Mouse (Mus musculus): ENCODE measurements at regions not wholly inside any gene's neighbourhood (a gene's known extent, or its start where the extent isn't known, plus 50 kb on each side); places are given as distances from the start of the nearest gene placed in this dataset.

DNA sequence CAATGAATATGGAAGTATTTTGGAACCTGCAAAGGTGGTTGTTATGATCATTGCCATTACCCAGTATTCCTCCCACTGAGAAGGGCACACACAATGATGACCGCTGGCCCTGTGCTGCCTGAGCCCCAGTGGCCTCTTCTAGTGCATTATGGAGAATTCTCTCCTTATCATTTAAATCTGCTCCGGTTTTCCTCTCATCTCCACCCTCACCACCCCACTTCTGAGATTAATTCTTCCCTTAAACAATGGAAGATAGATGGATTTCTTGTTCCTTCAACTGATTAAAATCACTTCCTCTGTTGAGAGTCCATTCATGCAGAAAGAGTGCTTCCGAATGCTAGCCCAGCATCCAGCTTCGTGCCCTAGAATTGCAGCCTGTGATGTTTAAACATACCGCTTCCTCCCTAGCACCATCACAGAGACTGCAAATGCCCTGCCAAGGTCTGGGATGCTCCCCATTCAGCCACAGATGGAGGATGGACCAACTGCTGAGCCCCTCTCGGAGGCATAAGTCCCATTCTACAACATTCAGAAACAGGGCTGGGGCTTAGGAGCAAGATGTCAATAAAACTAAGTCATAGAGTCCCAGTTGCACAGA is 155.4 kb upstream of the Wscd1 start:
- DNase-seq (ENCODE audit: low spot score) (no peak), ATAC-seq (ENCODE audit: extremely low read depth, insufficient number of reproducible peaks, low FRiP score, poor library complexity, severe bottlenecking) (no peak)
- no peak for TF ChIP-seq GATA1 (IDR thresholded peaks at IDR 0.05; ENCODE audit: borderline replicate concordance, low read length)
- no peak for TF ChIP-seq CTCF (IDR thresholded peaks at IDR 0.05; ENCODE audit: low read depth, low read length)
- TF ChIP-seq GATA2 (IDR thresholded peaks at IDR 0.05; ENCODE audit: borderline replicate concordance, low read depth, low read length) = no peak
- no peak for TF ChIP-seq POLR2AphosphoS5 (IDR thresholded peaks at IDR 0.05; ENCODE audit: insufficient replicate concordance, low read depth, low read length)
- no peak for TF ChIP-seq TAL1 (conservative IDR thresholded peaks at IDR 0.05; ENCODE audit: low read depth, low read length)
- peaks cover 43% of the 10 kb centered on the region for H3K9me3 ChIP-seq (replicated peaks)
- no peak overlapping the region for H3K4me3 ChIP-seq (ENCODE audit: low read depth, low read length)
- no peaks in the 10 kb centered on the region for H3K4me1 ChIP-seq (ENCODE audit: insufficient read depth, low read depth, low read length)
- H3K36me3 ChIP-seq (replicated peaks) = no peaks in the 10 kb centered on the region
- H3K27me3 ChIP-seq (ENCODE audit: insufficient read depth, low read length) = no peaks in the 10 kb centered on the region

DNA sequence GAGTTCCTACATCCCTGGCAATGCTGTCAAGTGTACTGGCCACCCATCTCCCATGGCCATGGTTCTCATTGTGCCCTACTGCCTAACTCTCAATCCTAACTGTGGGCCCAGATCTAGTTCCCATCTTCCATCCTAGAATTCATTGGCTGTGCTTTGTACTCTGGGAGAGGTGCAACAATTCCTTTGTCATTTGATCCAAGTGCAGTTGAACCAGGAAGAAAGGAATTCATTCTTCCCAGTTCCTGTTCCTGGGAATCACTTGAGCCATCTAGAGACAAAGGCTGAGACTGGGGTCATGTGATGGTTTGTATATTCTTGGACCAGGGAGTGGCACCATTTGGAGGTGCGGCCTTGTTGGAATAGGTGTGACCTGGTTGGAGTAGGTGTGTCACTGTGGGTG is 152.0 kb upstream of the Wscd1 start:
- Histone ChIP-seq H3K9me3 (replicated peaks) (peaks cover 47% of the 10 kb centered on the region), H3K27me3 (ENCODE audit: insufficient read depth, low read length) (no peaks in the 10 kb centered on the region), H3K36me3 (replicated peaks) (no peaks in the 10 kb centered on the region), H3K4me1 (ENCODE audit: insufficient read depth, low read depth, low read length) (no peaks in the 10 kb centered on the region), H3K4me3 (ENCODE audit: low read depth, low read length) (no peak overlapping the region)
- ATAC-seq (ENCODE audit: extremely low read depth, insufficient number of reproducible peaks, low FRiP score, poor library complexity, severe bottlenecking) (no peak), DNase-seq (ENCODE audit: low spot score) (no peak)
- TF ChIP-seq GATA2 (IDR thresholded peaks at IDR 0.05; ENCODE audit: borderline replicate concordance, low read depth, low read length) = no peak
- TF ChIP-seq GATA1 (IDR thresholded peaks at IDR 0.05; ENCODE audit: borderline replicate concordance, low read length) = no peak
- no peak for TF ChIP-seq TAL1 (conservative IDR thresholded peaks at IDR 0.05; ENCODE audit: low read depth, low read length)
- no peak for TF ChIP-seq POLR2AphosphoS5 (IDR thresholded peaks at IDR 0.05; ENCODE audit: insufficient replicate concordance, low read depth, low read length)
- no peak for TF ChIP-seq CTCF (IDR thresholded peaks at IDR 0.05; ENCODE audit: low read depth, low read length)

DNA sequence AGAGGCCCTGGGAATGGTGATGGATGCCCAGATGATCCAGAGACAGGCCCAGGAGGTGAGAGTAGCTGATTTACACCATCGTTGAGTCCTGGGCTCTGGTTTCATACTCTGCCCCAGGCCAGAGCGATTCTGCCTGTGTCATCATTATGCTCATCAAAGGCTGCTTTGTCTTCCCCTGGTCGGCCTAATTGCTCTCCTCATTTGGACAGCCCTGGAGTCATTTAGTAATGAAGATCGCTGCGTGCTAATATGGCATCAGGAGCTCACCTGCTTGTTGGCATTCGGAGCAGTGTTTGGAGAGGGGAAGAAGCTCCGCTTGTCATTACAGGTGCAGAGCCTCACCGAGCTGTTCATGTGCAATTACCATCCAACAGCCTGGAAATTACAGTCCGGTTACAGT is 138.9 kb upstream of the Wscd1 start:
- DNase-seq (ENCODE audit: low spot score) = no peak
- H3K4me3 ChIP-seq (ENCODE audit: low read depth, low read length) = no peak overlapping the region
- H3K9me3 ChIP-seq (replicated peaks) = peaks cover 27% of the 10 kb centered on the region
- H3K4me1 ChIP-seq (ENCODE audit: insufficient read depth, low read depth, low read length) = no peaks in the 10 kb centered on the region
- no peak for TF ChIP-seq CTCF (IDR thresholded peaks at IDR 0.05; ENCODE audit: low read depth, low read length)
- no peak for ATAC-seq (ENCODE audit: extremely low read depth, insufficient number of reproducible peaks, low FRiP score, poor library complexity, severe bottlenecking)
- H3K27me3 ChIP-seq (ENCODE audit: insufficient read depth, low read length) = no peaks in the 10 kb centered on the region
- H3K36me3 ChIP-seq (replicated peaks) = no peaks in the 10 kb centered on the region

DNA sequence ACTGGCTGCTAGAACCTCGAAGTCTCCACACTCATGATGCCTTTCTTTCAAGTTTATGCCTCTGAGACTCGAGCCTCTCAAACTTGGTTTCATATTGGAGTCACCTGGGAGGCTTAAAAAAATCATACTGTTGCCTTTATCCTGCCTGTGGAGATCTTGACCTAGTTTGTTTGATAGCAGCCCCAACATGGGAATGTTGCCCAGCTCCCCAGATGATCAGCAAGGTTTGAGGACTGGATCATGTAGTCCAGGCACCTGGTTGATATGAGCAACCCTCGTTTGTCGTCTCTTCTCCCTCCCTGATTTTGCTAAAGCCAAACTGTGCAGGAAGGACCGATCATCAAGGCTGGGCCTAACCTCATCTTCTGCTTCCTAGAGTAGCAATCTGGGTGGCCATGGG is 134.2 kb upstream of the Wscd1 start:
- no peaks in the 10 kb centered on the region for H3K27me3 ChIP-seq (ENCODE audit: insufficient read depth, low read length)

DNA sequence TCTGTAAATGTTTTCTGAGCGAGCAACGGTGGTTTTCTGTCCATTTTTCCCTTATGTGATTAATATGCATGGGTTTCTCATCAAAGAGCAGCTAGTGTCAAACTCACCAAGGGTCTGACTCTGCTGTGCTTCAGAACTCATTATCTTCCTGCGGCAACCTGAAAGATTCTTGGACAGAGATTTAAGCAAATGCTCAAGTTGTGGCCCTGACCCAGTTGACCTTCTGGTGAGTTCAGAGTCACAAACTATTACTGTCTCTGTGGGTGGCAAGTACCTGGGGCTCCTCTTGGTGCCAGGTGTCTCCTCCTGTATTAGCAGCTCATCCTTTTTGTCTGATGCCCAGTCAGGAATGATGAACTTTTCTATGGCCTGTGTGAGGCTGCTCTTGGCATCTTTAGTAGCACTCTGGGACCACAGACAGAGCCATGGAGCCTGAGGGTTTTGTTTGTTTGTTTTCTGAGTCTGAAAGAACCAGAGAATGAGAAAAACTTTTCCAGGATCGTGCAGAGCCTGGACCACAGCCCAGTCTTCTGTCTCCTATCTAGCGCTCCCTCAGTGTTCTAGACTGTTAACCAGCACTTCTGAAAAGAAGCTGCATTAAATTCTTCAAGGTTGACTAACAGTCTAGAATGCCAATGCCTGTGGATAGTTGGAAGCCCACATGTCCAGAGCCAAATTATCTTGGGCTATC is 124.1 kb upstream of the Wscd1 start:
- no peaks in the 10 kb centered on the region for H3K36me3 ChIP-seq (replicated peaks)
- H3K4me3 ChIP-seq (ENCODE audit: low read depth, low read length) = no peak overlapping the region
- TF ChIP-seq TAL1 (conservative IDR thresholded peaks at IDR 0.05; ENCODE audit: low read depth, low read length) = no peak
- TF ChIP-seq GATA1 (IDR thresholded peaks at IDR 0.05; ENCODE audit: borderline replicate concordance, low read length) = no peak
- TF ChIP-seq POLR2AphosphoS5 (IDR thresholded peaks at IDR 0.05; ENCODE audit: insufficient replicate concordance, low read depth, low read length) = no peak
- no peak for TF ChIP-seq CTCF (IDR thresholded peaks at IDR 0.05; ENCODE audit: low read depth, low read length)
- TF ChIP-seq GATA2 (IDR thresholded peaks at IDR 0.05; ENCODE audit: borderline replicate concordance, low read depth, low read length) = no peak
- DNase-seq (ENCODE audit: low spot score) (no peak), ATAC-seq (ENCODE audit: extremely low read depth, insufficient number of reproducible peaks, low FRiP score, poor library complexity, severe bottlenecking) (no peak)
- H3K9me3 ChIP-seq (replicated peaks) = peaks cover 34% of the 10 kb centered on the region
- H3K27me3 ChIP-seq (ENCODE audit: insufficient read depth, low read length) = no peaks in the 10 kb centered on the region
- H3K4me1 ChIP-seq (ENCODE audit: insufficient read depth, low read depth, low read length) = no peaks in the 10 kb centered on the region

More for the DNA sequence above, 134.2 kb upstream of the Wscd1 start:
- H3K4me1 ChIP-seq (ENCODE audit: insufficient read depth, low read depth, low read length) = no peaks in the 10 kb centered on the region
- DNase-seq (ENCODE audit: low spot score) (no peak), ATAC-seq (ENCODE audit: extremely low read depth, insufficient number of reproducible peaks, low FRiP score, poor library complexity, severe bottlenecking) (no peak)
- H3K36me3 ChIP-seq (replicated peaks) = no peaks in the 10 kb centered on the region
- no peak overlapping the region for H3K4me3 ChIP-seq (ENCODE audit: low read depth, low read length)
- TF ChIP-seq POLR2AphosphoS5 (IDR thresholded peaks at IDR 0.05; ENCODE audit: insufficient replicate concordance, low read depth, low read length) (no peak), CTCF (IDR thresholded peaks at IDR 0.05; ENCODE audit: low read depth, low read length) (no peak)
- H3K9me3 ChIP-seq (replicated peaks) = peaks cover 20% of the 10 kb centered on the region

DNA sequence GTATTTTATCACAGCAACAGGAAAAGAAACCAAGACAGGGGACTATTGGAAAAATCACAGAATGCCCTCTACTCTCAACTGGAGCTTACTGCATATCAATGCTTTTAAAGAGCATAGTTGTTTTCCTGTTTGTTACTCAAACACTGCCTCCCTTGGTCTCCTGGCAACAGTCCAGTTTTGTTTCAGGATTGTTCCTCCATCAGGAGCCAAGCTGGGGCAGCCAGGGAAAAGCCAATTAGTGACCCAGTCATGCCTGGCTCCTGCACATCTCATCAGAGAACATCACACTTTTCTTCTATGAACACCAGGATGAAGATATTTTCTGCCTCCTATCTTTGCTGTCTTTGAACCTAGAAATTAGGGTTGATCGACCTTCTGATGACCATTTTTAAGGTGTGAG is 113.6 kb upstream of the Wscd1 start:
- TF ChIP-seq CTCF (IDR thresholded peaks at IDR 0.05; ENCODE audit: low read depth, low read length) (no peak), GATA2 (IDR thresholded peaks at IDR 0.05; ENCODE audit: borderline replicate concordance, low read depth, low read length) (no peak), TAL1 (conservative IDR thresholded peaks at IDR 0.05; ENCODE audit: low read depth, low read length) (no peak), POLR2AphosphoS5 (IDR thresholded peaks at IDR 0.05; ENCODE audit: insufficient replicate concordance, low read depth, low read length) (no peak), GATA1 (IDR thresholded peaks at IDR 0.05; ENCODE audit: borderline replicate concordance, low read length) (no peak)
- Histone ChIP-seq H3K4me1 (ENCODE audit: insufficient read depth, low read depth, low read length) (no peaks in the 10 kb centered on the region), H3K9me3 (replicated peaks) (peaks cover 33% of the 10 kb centered on the region), H3K4me3 (ENCODE audit: low read depth, low read length) (no peak overlapping the region), H3K27me3 (ENCODE audit: insufficient read depth, low read length) (no peaks in the 10 kb centered on the region), H3K36me3 (replicated peaks) (no peaks in the 10 kb centered on the region)
- ATAC-seq (ENCODE audit: extremely low read depth, insufficient number of reproducible peaks, low FRiP score, poor library complexity, severe bottlenecking) (no peak), DNase-seq (ENCODE audit: low spot score) (no peak)
